Mouse (Mus musculus) CH12.LX (cell line): ENCODE data around the gene Rabgap1. TPM values are rescaled to one million over a fixed set of nuclear protein-coding genes. Genes with fewer than 3 reads are reported as not detected.

Source experiments
- DNase-seq: peaks from one replicate; pipeline ENCODE4 v3.0.0-alpha.2; 2013; ENCODE audit errors: extremely low read depth
- H3K27ac ChIP-seq: 2 replicates; pipeline ENCODE4 v1.5.1; 2012; ENCODE audit warnings: low read depth, mild to moderate bottlenecking, control low read depth, moderate library complexity; ENCODE audit not compliant: insufficient read depth
- H3K27me3 ChIP-seq: replicated peaks from 2 replicates; pipeline ENCODE3; 2012; ENCODE audit warnings: inconsistent platforms
- H3K36me3 ChIP-seq, 2 experiments: replicated peaks in 1 of 2; 2 replicates each; pipeline versions ENCODE3 to v1.6.1; 2012; ENCODE audit warnings: inconsistent platforms in 1 of 2, low read length in 1 of 2, mild to moderate bottlenecking in 1 of 2, mixed read lengths in 1 of 2, moderate library complexity in 1 of 2; ENCODE audit not compliant: control insufficient read depth in 1 of 2, insufficient read depth in 1 of 2
- H3K4me1 ChIP-seq, 2 experiments: 2 replicates each; pipeline ENCODE4 v1.6.1; 2012; ENCODE audit warnings: inconsistent platforms in 1 of 2, moderate library complexity in 1 of 2; ENCODE audit not compliant: insufficient read depth in 2 of 2, control insufficient read depth in 1 of 2
- H3K4me2 ChIP-seq: 2 replicates; pipeline ENCODE4 v1.6.1; 2012; ENCODE audit warnings: low read depth, mild to moderate bottlenecking, control low read depth; ENCODE audit not compliant: poor library complexity, insufficient read depth, severe bottlenecking
- H3K4me3 ChIP-seq, 3 experiments: fragments of 150-350 bp in 1 of 3; sonication (generic) in 1 of 3; replicated peaks in 1 of 3; 2 replicates each; pipeline versions ENCODE3 to v1.5.1; 2011 to 2012; ENCODE audit warnings: low read depth in 2 of 3, low read length in 2 of 3, mild to moderate bottlenecking in 2 of 3, moderate library complexity in 2 of 3, control low read depth in 1 of 3, improper control_type of control experiment in 1 of 3, inconsistent platforms in 1 of 3, mixed read lengths in 1 of 3; ENCODE audit not compliant: poor library complexity in 1 of 3
- H3K79me2 ChIP-seq: replicated peaks from 2 replicates; pipeline ENCODE4 v1.6.1; 2012; ENCODE audit warnings: mild to moderate bottlenecking, moderate library complexity; ENCODE audit not compliant: control insufficient read depth, poor library complexity, insufficient read depth, severe bottlenecking; ENCODE audit errors: extremely low read depth
- H3K9ac ChIP-seq: 2 replicates; pipeline ENCODE4 v1.6.1; 2012; ENCODE audit warnings: low read depth, mild to moderate bottlenecking, control low read depth, moderate library complexity; ENCODE audit not compliant: insufficient read depth
- H3K9me3 ChIP-seq: replicated peaks from 2 replicates; pipeline ENCODE3; 2012; ENCODE audit warnings: low read length, inconsistent platforms, mixed read lengths
- BHLHE40 ChIP-seq: IDR thresholded peaks from 2 replicates; pipeline ENCODE4 v1.6.1; 2011; ENCODE audit warnings: mild to moderate bottlenecking, low read depth, low read length, improper control_type of control experiment
- CHD1 ChIP-seq: IDR thresholded peaks from 2 replicates; pipeline ENCODE4 v1.6.1; 2012; ENCODE audit warnings: low read depth, low read length, improper control_type of control experiment, inconsistent platforms
- CHD2 ChIP-seq: IDR thresholded peaks from 2 replicates; pipeline ENCODE4 v1.6.1; 2011; ENCODE audit warnings: low read length, improper control_type of control experiment
- CTCF ChIP-seq, 2 experiments: IDR thresholded peaks in 1 of 2; conservative IDR thresholded peaks in 1 of 2; 2 replicates each; pipeline ENCODE4 v1.5.1; 2011 to 2012; ENCODE audit warnings: low read depth in 2 of 2, low read length in 2 of 2, improper control_type of control experiment in 1 of 2, inconsistent platforms in 1 of 2, mild to moderate bottlenecking in 1 of 2, moderate library complexity in 1 of 2
- E2F4 ChIP-seq: IDR thresholded peaks from 2 replicates; pipeline ENCODE4 v1.6.1; 2011; ENCODE audit warnings: low read depth, low read length, improper control_type of control experiment; ENCODE audit not compliant: insufficient replicate concordance
- ELF1 ChIP-seq: IDR thresholded peaks from 2 replicates; pipeline ENCODE4 v1.6.1; 2014; ENCODE audit warnings: low read depth, mild to moderate bottlenecking, inconsistent platforms, low read length, improper control_type of control experiment
- EP300 ChIP-seq: IDR thresholded peaks from 2 replicates; pipeline ENCODE4 v1.6.1; 2011; ENCODE audit warnings: low read length, improper control_type of control experiment
- ETS1 ChIP-seq: conservative IDR thresholded peaks from 2 replicates; pipeline ENCODE4 v1.6.1; 2012; ENCODE audit warnings: low read depth, mild to moderate bottlenecking, inconsistent platforms, low read length, improper control_type of control experiment, moderate library complexity
- GABPA ChIP-seq: IDR thresholded peaks from 2 replicates; pipeline ENCODE4 v1.6.1; 2012; ENCODE audit warnings: low read depth, low read length, improper control_type of control experiment, inconsistent platforms; ENCODE audit not compliant: insufficient replicate concordance
- HCFC1 ChIP-seq: IDR thresholded peaks from 2 replicates; pipeline ENCODE4 v1.6.1; 2012; ENCODE audit warnings: low read depth, mild to moderate bottlenecking, inconsistent platforms, low read length, improper control_type of control experiment
- IRF4 ChIP-seq: IDR thresholded peaks from 2 replicates; pipeline ENCODE4 v1.6.1; 2014; ENCODE audit warnings: low read depth, mild to moderate bottlenecking, inconsistent platforms, low read length, improper control_type of control experiment
- JUN ChIP-seq: IDR thresholded peaks from 2 replicates; pipeline ENCODE4 v1.6.1; 2011; ENCODE audit warnings: low read depth, mild to moderate bottlenecking, low read length, improper control_type of control experiment, moderate library complexity; ENCODE audit not compliant: insufficient read depth
- JUND ChIP-seq: conservative IDR thresholded peaks from 2 replicates; pipeline ENCODE4 v1.6.1; 2011; ENCODE audit warnings: low read depth, low read length, improper control_type of control experiment
- KAT2A ChIP-seq: IDR thresholded peaks from 2 replicates; pipeline ENCODE4 v1.6.1; 2012; ENCODE audit warnings: low read length, improper control_type of control experiment, inconsistent platforms; ENCODE audit not compliant: insufficient replicate concordance
- MAFK ChIP-seq: IDR thresholded peaks from 2 replicates; pipeline ENCODE4 v1.6.1; 2011; ENCODE audit warnings: low read length, improper control_type of control experiment; ENCODE audit not compliant: insufficient replicate concordance
- MAX ChIP-seq: IDR thresholded peaks from 2 replicates; pipeline ENCODE4 v1.6.1; 2011; ENCODE audit warnings: low read length, improper control_type of control experiment
- MAZ ChIP-seq: IDR thresholded peaks from 2 replicates; pipeline ENCODE4 v1.6.1; 2012; ENCODE audit warnings: low read depth, mild to moderate bottlenecking, inconsistent platforms, low read length, improper control_type of control experiment, moderate library complexity
- MEF2A ChIP-seq: IDR thresholded peaks from 2 replicates; pipeline ENCODE4 v1.6.1; 2014; ENCODE audit warnings: low read depth, mild to moderate bottlenecking, inconsistent platforms, low read length, improper control_type of control experiment, borderline replicate concordance
- MXI1 ChIP-seq: IDR thresholded peaks from 2 replicates; pipeline ENCODE4 v1.6.1; 2011; ENCODE audit warnings: mild to moderate bottlenecking, low read depth, low read length, improper control_type of control experiment
- MYC ChIP-seq: IDR thresholded peaks from 2 replicates; pipeline ENCODE4 v1.6.1; 2011; ENCODE audit warnings: low read depth, mild to moderate bottlenecking, improper control_type of control experiment, low read length
- NRF1 ChIP-seq: IDR thresholded peaks from 2 replicates; pipeline ENCODE4 v1.6.1; 2014; ENCODE audit warnings: low read depth, mild to moderate bottlenecking, inconsistent platforms, low read length, improper control_type of control experiment, moderate library complexity
- PAX5 ChIP-seq: IDR thresholded peaks from 2 replicates; pipeline ENCODE4 v1.6.1; 2012; ENCODE audit warnings: low read length, inconsistent platforms, mixed read lengths
- POLR2A ChIP-seq: IDR thresholded peaks from 2 replicates; pipeline ENCODE4 v1.6.1; 2011; ENCODE audit warnings: low read depth, mild to moderate bottlenecking, improper control_type of control experiment, low read length
- POLR2AphosphoS2 ChIP-seq: IDR thresholded peaks from 2 replicates; pipeline ENCODE4 v1.6.1; 2011; ENCODE audit warnings: low read depth, low read length, improper control_type of control experiment
- RAD21 ChIP-seq: IDR thresholded peaks from 2 replicates; pipeline ENCODE4 v1.6.1; 2011; ENCODE audit warnings: low read depth, mild to moderate bottlenecking, low read length, improper control_type of control experiment, moderate library complexity
- RCOR1 ChIP-seq: conservative IDR thresholded peaks from 2 replicates; pipeline ENCODE4 v1.6.1; 2012; ENCODE audit warnings: low read depth, mild to moderate bottlenecking, inconsistent platforms, low read length, improper control_type of control experiment
- SIN3A ChIP-seq: IDR thresholded peaks from 2 replicates; pipeline ENCODE4 v1.6.1; 2012; ENCODE audit warnings: low read length, improper control_type of control experiment, inconsistent platforms
- SMC3 ChIP-seq: IDR thresholded peaks from 2 replicates; pipeline ENCODE4 v1.6.1; 2011; ENCODE audit warnings: low read depth, low read length, improper control_type of control experiment
- TBP ChIP-seq: conservative IDR thresholded peaks from 2 replicates; pipeline ENCODE4 v1.6.1; 2011; ENCODE audit warnings: low read depth, low read length, improper control_type of control experiment
- TCF12 ChIP-seq: IDR thresholded peaks from 2 replicates; pipeline ENCODE4 v1.6.1; 2014; ENCODE audit warnings: low read depth, mild to moderate bottlenecking, inconsistent platforms, low read length, improper control_type of control experiment
- UBTF ChIP-seq: IDR thresholded peaks from 2 replicates; pipeline ENCODE4 v1.6.1; 2012; ENCODE audit warnings: low read depth, mild to moderate bottlenecking, inconsistent platforms, low read length, improper control_type of control experiment, moderate library complexity
- USF1 ChIP-seq: IDR thresholded peaks from 2 replicates; pipeline ENCODE4 v1.6.1; 2014; ENCODE audit warnings: low read depth, mild to moderate bottlenecking, inconsistent platforms, low read length, improper control_type of control experiment
- USF2 ChIP-seq: conservative IDR thresholded peaks from 2 replicates; pipeline ENCODE4 v1.6.1; 2011; ENCODE audit warnings: low read depth, low read length, improper control_type of control experiment
- ZC3H11A ChIP-seq: IDR thresholded peaks from 2 replicates; pipeline ENCODE4 v1.6.1; 2012; ENCODE audit warnings: low read depth, mild to moderate bottlenecking, inconsistent platforms, low read length, improper control_type of control experiment
- ZKSCAN1 ChIP-seq: IDR thresholded peaks from 2 replicates; pipeline ENCODE4 v1.6.1; 2012; ENCODE audit warnings: low read depth, inconsistent platforms, low read length, improper control_type of control experiment, borderline replicate concordance
- ZMIZ1 ChIP-seq: IDR thresholded peaks from 2 replicates; pipeline ENCODE4 v1.6.1; 2012; ENCODE audit warnings: low read depth, mild to moderate bottlenecking, inconsistent platforms, low read length, improper control_type of control experiment
- ZNF384 ChIP-seq: IDR thresholded peaks from 2 replicates; pipeline ENCODE4 v1.6.1; 2012; ENCODE audit warnings: low read depth, low read length, improper control_type of control experiment, inconsistent platforms
- dilution Hi-C: fragments of 300-500 bp; cut with MboI; formaldehyde crosslinking; loops from 2 replicates; pipeline ENCODE4 v1.14.3; 2020; ENCODE audit warnings: low sequenced_read_pairs; ENCODE audit not compliant: extremely low pct_unique_long_range_greater_than_20kb, extremely low pct_ligation_motif_present
- in situ Hi-C: fragments of 300-500 bp; cut with MboI; formaldehyde crosslinking; loops from 3 replicates; pipeline ENCODE4 v1.14.3; 2019; ENCODE audit warnings: low sequenced_read_pairs, low pct_ligation_motif_present, low pct_unique_long_range_greater_than_20kb, mixed read lengths
- polyA plus RNA-seq: library from polyadenylated mRNA; unstranded; fragments of >175 nt; gene quantifications from 2 replicates; pipeline ENCODE4 v1.2.1, GENCODE M21; 2012; ENCODE audit warnings: low read depth; ENCODE audit not compliant: insufficient read length
- total RNA-seq, 2 experiments: library from RNA; depleted of rRNA; stranded (reverse); fragments of 300-350 nt in 1 of 2; fragments of >200 nt in 1 of 2; gene quantifications; 2 replicates each; pipeline ENCODE4 v1.2.3; 2012 to 2014

Gene Rabgap1
- total and polyA plus RNA-seq, 3 experiments, result 16.6 to 21.9 (median 19.4) TPM

- Histone ChIP-seq H3K4me2 (peak within 1 kb of the TSS; percentile 85), H3K9me3 (no peaks in the 10 kb centered on the region), H3K27me3 (no peaks in the 10 kb centered on the region), H3K9ac (peak within 1 kb of the TSS; percentile 98), H3K4me1 (peaks cover 0 to 36% of the 10 kb centered on the region in 2 experiments; a peak in 2 of 4 replicates), H3K36me3 (peaks cover under 1 to 9% of the 10 kb centered on the region in 2 experiments), H3K79me2 (peaks cover 25% of the 10 kb centered on the region), H3K27ac (peak within 1 kb of the TSS; percentile 95), H3K4me3 (peak within 1 kb of the TSS; percentile 68 to 88 (median 81))
- peak; percentile 99 for DNase-seq
- in situ Hi-C loops (no loop called here), dilution Hi-C loops (no loop called here)
- no peak for TF ChIP-seq RAD21
- peak; percentile 67; the same call in 1 of the 2 replicates for TF ChIP-seq BHLHE40
- peak; percentile 59; the same call in 1 of the 2 replicates for TF ChIP-seq IRF4
- peak; percentile 38; the same call in 1 of the 2 replicates for TF ChIP-seq MXI1
- no peak for TF ChIP-seq CTCF (conservative IDR thresholded peaks at IDR 0.05 in 1 of 2, IDR thresholded peaks at IDR 0.05 in 1 of 2; ENCODE audit: low read depth in 2 of 2, low read length in 2 of 2)
- TF ChIP-seq TBP, result peak; percentile 76
- TF ChIP-seq MAZ, result peak; percentile 85
- TF ChIP-seq USF2, result peak; percentile 82
- no peak for TF ChIP-seq SMC3
- TF ChIP-seq MAFK, result no peak
- no peak for TF ChIP-seq ZC3H11A
- TF ChIP-seq ZKSCAN1, result no peak
- peak; percentile 79 for TF ChIP-seq HCFC1
- peak; percentile 68 for TF ChIP-seq NRF1
- TF ChIP-seq GABPA, result no peak
- TF ChIP-seq JUN, result no peak
- no peak for TF ChIP-seq ZNF384
- TF ChIP-seq MEF2A, result peak; percentile 74; the same call in 1 of the 2 replicates
- no peak for TF ChIP-seq EP300
- TF ChIP-seq TCF12, result peak; percentile 65
- 0 out of 2 replicates have a peak, but pooled peaks have one; percentile 38 for TF ChIP-seq ETS1
- no peak; the same call in 1 of the 2 replicates for TF ChIP-seq E2F4
- no peak for TF ChIP-seq CHD1
- TF ChIP-seq USF1, result peak; percentile 86
- TF ChIP-seq UBTF, result peak; percentile 75; the same call in 1 of the 2 replicates
- TF ChIP-seq KAT2A, result peak; percentile 67; the same call in 1 of the 2 replicates
- TF ChIP-seq ZMIZ1, result peak; percentile 91
- no peak for TF ChIP-seq PAX5
- no peak for TF ChIP-seq JUND
- TF ChIP-seq MYC, result no peak; the same call in 1 of the 2 replicates
- peak; percentile 89 for TF ChIP-seq POLR2A
- TF ChIP-seq POLR2AphosphoS2, result no peak
- TF ChIP-seq MAX, result peak; percentile 71; the same call in 1 of the 2 replicates
- TF ChIP-seq RCOR1, result peak; percentile 100
- TF ChIP-seq ELF1, result no peak; the same call in none of the 2 replicates
- peak; percentile 99 for TF ChIP-seq CHD2
- TF ChIP-seq SIN3A, result peak; percentile 71
Observed at GRCm38 (mm10) chr2:37422306-37423304, 20.5 kb upstream of the Rabgap1 start, which contains the start of gene Rc3h2. Rc3h2 (minus strand) TSS chr2:37422903.
